In genomic region chr5:133025121-133025520, GRCm38 (mm10) we compare ENCODE assay signal across 12 mouse cellular contexts.
"Had no signal": no experiment of that assay in that cellular context is flagged by ENCODE, and none has a peak within 500 bp of the region (broad histone marks: within the 10 kb centered on the region; RNA-seq: fewer than 3 reads in every experiment).

No protein-coding gene starts in this region.

- DNase-seq: gastrocnemius, postnatal 14 days; gastrocnemius, postnatal 36 days; heart, adult 18-20 months; heart, postnatal 14 days; heart, postnatal 36 days; kidney, adult 11 months; kidney, adult 2 months; kidney, adult 9 months; kidney, postnatal 14 days; kidney, postnatal 36 days; layer of hippocampus, postnatal 36 days; left cerebral cortex, postnatal 4 days had no signal
